Mouse (Mus musculus): ENCODE results near the gene Fez1. TPM values are rescaled to one million over a fixed set of nuclear protein-coding genes. Genes with fewer than 3 reads are reported as not detected.

The Fez1 gene
- polyA plus RNA-seq, 1 experiment from 2014 or later = 626 TPM

DNA sequence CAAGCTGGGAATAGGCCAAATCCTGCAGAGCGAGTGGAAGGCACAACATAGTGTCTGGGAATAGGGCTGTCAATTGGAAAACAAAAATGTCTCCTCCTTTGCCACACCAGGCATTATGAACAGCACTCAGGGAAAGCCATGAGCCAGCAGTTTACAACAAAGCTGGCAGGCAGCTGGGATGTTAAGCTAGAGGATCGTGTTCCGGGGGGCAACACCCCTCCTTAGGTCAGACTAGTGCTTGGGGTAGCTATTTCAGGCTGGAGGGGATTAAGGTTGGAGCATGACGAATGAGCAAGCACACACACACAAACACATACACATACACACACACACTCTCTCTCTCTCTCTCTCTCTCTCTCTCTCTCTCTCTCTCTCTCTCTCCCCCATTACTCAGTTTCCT, 97.8 kb downstream of the Fez1 start:
- peak overlapping the region; percentile 57 for H3K27ac ChIP-seq (replicated peaks; ENCODE audit: low read depth, low read length)
- no peaks in the 10 kb centered on the region for H3K9me3 ChIP-seq (ENCODE audit: control insufficient read depth, low read length)
- no peaks in the 10 kb centered on the region for H3K27me3 ChIP-seq (ENCODE audit: control insufficient read depth, insufficient read depth, low read length)
- no peak overlapping the region for H3K4me2 ChIP-seq (ENCODE audit: low read length)
- 19% methylated on average over 4 of the region's 4 CpGs for WGBS
- DNase-seq (peak; percentile 50), ATAC-seq (ENCODE audit: low FRiP score, low TSS enrichment) (no peak)
- peaks cover 36% of the 10 kb centered on the region for H3K4me1 ChIP-seq (ENCODE audit: control insufficient read depth, insufficient read depth, low read length)
- no peak overlapping the region for H3K9ac ChIP-seq (replicated peaks; ENCODE audit: low read length)
- H3K4me3 ChIP-seq (replicated peaks; ENCODE audit: low read depth, low read length) = no peak overlapping the region
- H3K36me3 ChIP-seq (ENCODE audit: control insufficient read depth, insufficient read depth, low read length) = no peaks in the 10 kb centered on the region

DNA sequence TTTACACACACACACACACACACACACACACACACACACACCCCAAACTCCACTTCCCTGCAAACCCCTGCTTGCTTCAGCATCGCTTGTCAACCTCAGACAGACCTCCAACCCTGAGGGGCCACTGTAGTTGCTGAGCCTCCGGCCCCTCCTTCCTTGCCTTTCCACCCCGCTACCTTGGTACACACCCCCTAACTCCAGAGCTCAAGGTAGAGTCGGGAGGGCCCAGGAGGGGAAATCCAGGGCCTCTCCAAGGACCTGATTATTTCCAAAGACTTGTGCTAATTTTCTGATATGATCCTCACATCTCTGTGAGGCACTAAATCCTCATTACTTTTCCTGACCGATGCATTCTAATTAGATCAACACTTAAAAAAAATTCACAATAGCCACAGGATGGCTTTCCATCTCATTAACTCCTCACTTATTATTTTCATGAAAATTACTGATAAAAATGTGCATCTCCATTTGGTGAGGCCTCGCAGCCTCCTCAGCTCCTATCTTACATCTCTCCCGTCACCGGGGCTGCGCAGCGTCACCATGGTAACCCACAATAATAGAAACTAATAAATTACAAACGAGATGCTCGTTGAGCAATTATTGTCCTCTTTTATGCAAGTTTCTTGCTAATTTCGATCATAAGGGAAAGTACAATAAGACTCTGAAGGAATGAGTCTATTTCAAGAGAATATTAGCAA, 100.2 kb downstream of the Fez1 start:
- H3K4me1 ChIP-seq (ENCODE audit: control insufficient read depth, insufficient read depth, low read length) = peaks cover 32% of the 10 kb centered on the region
- no peak overlapping the region for H3K9ac ChIP-seq (replicated peaks; ENCODE audit: low read length)
- DNase-seq (peak; percentile 77), ATAC-seq (ENCODE audit: low FRiP score, low TSS enrichment) (peak; percentile 63; the same call in 1 of the 2 replicates)
- H3K36me3 ChIP-seq (ENCODE audit: control insufficient read depth, insufficient read depth, low read length) = no peaks in the 10 kb centered on the region
- H3K27ac ChIP-seq (replicated peaks; ENCODE audit: low read depth, low read length) = peak overlapping the region; percentile 77
- 28% methylated on average over 13 of the region's 13 CpGs for WGBS
- H3K9me3 ChIP-seq (ENCODE audit: control insufficient read depth, low read length) = no peaks in the 10 kb centered on the region
- H3K27me3 ChIP-seq (ENCODE audit: control insufficient read depth, insufficient read depth, low read length) = no peaks in the 10 kb centered on the region
- no peak overlapping the region for H3K4me2 ChIP-seq (ENCODE audit: low read length)
- H3K4me3 ChIP-seq (replicated peaks; ENCODE audit: low read depth, low read length) = no peak overlapping the region

DNA sequence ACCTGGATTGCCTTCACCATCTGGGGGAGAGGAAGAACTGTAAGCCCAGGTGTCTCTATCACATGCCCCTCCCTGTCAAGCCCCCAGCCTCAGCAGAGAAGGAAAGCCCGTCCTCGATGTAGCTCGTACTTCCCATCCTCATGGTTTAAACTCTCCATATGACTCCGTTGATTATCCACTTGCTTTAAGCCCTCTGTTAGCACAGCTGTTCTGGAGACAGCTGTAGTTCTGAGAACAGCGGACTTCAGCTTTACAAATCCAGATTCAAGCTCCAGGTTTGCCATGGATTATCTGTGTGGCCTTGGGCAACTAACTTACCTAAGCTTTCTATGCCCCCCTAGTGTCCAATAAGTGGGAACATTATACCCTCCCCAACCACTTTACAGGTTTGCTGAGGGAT, 102.1 kb downstream of the Fez1 start:
- ATAC-seq (ENCODE audit: low FRiP score, low TSS enrichment) (no peak), DNase-seq (no peak)
- H3K27ac ChIP-seq (replicated peaks; ENCODE audit: low read depth, low read length) = 0 out of 2 replicates have a peak overlapping the region, but pooled peaks have one; percentile 74
- peaks cover 29% of the 10 kb centered on the region for H3K4me1 ChIP-seq (ENCODE audit: control insufficient read depth, insufficient read depth, low read length)
- H3K27me3 ChIP-seq (ENCODE audit: control insufficient read depth, insufficient read depth, low read length) = no peaks in the 10 kb centered on the region
- no peak overlapping the region for H3K4me3 ChIP-seq (replicated peaks; ENCODE audit: low read depth, low read length)
- H3K9me3 ChIP-seq (ENCODE audit: control insufficient read depth, low read length) = no peaks in the 10 kb centered on the region
- H3K9ac ChIP-seq (replicated peaks; ENCODE audit: low read length) = no peak overlapping the region
- WGBS = 93% methylated on average over 5 of the region's 5 CpGs
- H3K4me2 ChIP-seq (ENCODE audit: low read length) = no peak overlapping the region
- H3K36me3 ChIP-seq (ENCODE audit: control insufficient read depth, insufficient read depth, low read length) = no peaks in the 10 kb centered on the region

Other genes starting within 250 kb of the Fez1 start
- not detected in 2 replicates for gene Gm17689, start 239.2 kb upstream of the Fez1 start, polyA plus RNA-seq (2014; fragmentation: Nextera tagmentation; extraction: Ambion mirVana)
- not detected in 2 replicates for gene A630095E13Rik, start 178.5 kb upstream of the Fez1 start, polyA plus RNA-seq (2014; fragmentation: Nextera tagmentation; extraction: Ambion mirVana)
- not detected in 2 replicates for gene Acrv1, start 128.6 kb upstream of the Fez1 start, polyA plus RNA-seq (2014; fragmentation: Nextera tagmentation; extraction: Ambion mirVana)
- 9.9 and 11.1 TPM in 2 replicates for gene Chek1, start 94.8 kb upstream of the Fez1 start, polyA plus RNA-seq (2014; fragmentation: Nextera tagmentation; extraction: Ambion mirVana)
- gene Stt3a, start 54.2 kb upstream of the Fez1 start, polyA plus RNA-seq (2014; fragmentation: Nextera tagmentation; extraction: Ambion mirVana) = 66.0 and 90.4 TPM in 2 replicates
- 80.5 and 103 TPM in 2 replicates for gene Ei24, start 24.5 kb upstream of the Fez1 start, polyA plus RNA-seq (2014; fragmentation: Nextera tagmentation; extraction: Ambion mirVana)